Mouse (Mus musculus) common myeloid progenitor, adult 5-6 weeks (primary cell): Measurements from ENCODE around the gene Dgcr2. TPM values are rescaled to one million over a fixed set of nuclear protein-coding genes. Genes with fewer than 3 reads are reported as not detected.

Experiments used
- ATAC-seq: replicated peaks from 2 replicates; pipeline ENCODE4 v1.8.0; 2016; ENCODE audit warnings: low read depth, mild to moderate bottlenecking, moderate TSS enrichment, inconsistent platforms; ENCODE audit not compliant: poor library complexity, severe bottlenecking
- total RNA-seq: library from RNA; stranded (forward); fragments of 200-1000, 187-1606 nt; gene quantifications from 2 replicates; pipeline ENCODE4 v1.2.3, GENCODE M21; 2017

Gene Dgcr2
- total RNA-seq, 1 experiment from 2014 or later = 43.8 TPM

DNA sequence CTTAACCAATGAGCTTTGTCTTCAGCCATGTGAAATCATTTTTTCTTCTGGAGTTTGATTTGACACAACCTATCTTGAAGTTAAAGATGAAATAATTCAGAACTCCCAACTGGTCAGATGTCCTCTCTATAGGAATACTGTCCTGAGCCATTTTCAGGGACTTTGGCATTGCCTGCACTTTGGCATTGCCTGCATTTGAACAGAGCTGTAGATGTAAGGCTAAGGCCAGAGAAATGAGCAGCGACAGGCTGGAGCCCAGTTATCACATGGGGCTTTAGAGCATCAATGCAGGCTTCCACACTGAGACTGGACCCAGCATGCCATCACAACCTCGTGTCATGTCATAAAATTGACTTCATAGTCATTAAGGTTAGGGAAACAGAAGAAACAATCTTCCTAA lies 45.1 kb downstream of the Dgcr2 start:
- no peak for ATAC-seq

DNA sequence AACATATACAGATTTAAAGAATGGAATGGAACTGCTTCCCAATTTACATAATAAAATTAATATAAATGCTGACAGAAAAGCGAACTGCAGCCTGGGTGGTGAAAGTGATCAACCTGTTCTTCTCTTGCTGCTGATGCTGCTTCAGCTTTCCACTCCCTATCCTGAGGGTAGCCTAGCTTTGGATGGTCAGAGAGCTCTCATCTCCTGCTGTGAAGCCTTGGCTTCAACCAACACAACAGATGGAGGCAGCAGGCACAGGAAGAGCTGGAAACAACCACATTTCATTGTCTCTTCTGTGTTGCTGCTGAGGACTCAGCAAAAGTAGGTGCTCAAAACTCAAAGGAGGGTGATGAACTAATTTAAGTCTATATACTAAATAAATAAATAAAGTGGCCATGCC lies 46.5 kb downstream of the Dgcr2 start:
- ATAC-seq = no peak

DNA sequence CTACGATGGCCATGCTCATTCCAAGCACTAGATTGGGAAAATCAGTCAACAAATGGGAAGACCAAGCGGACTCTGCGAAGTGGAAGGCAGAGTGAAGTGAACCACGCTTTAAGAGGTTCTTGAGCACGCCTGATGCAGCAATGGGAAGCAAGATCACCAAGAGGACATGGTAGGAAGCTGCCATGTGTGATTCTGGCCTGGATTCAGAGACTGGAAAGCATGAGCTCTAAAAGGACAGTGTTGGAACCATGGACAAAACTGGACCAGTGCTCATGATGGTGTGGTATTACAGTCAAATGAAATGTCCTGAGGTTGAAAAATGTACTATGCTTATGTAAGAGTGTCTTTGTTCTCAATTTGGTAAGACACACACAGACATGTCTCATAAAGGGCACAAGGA lies 47.0 kb downstream of the Dgcr2 start:
- ATAC-seq = no peak

DNA sequence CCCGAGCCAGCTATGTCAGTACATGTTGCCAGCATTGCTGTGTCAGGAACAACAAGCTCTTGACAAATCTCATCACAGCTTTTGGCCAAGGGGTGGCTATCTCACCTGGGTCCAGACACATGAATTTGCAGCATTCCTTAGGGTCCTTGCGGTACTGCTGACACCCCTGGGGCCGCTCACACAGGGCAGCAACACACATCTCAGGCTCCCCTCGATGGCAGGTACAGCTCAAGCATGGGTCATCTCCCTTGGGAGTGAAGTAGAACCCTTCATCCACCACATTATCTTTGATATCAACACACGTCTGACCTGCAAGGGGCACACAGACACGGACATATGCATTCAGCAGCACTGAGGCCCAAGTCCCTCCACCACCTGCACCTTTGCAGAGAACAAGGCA lies 48.9 kb downstream of the Dgcr2 start:
- ATAC-seq = no peak

DNA sequence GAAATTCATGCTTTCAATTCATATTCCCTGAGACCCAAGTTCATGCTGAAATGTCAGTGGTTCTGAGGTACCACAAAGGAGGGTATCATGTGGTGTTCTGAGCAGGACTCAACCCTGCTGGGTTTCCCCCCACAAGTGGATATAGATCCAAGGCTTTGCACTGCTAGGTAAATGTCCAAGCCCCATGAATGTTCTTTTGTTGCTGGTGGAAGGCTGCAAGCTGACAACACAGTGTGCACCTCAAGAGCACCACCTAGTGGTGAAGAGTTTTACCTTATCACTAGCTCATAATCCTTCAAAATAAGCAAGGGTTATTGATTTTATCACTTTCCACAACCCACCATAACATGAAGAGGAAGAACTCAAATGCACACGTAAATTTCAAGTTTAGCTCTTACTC lies 49.4 kb downstream of the Dgcr2 start:
- ATAC-seq = peak; percentile 70; the same call in 1 of the 2 replicates

DNA sequence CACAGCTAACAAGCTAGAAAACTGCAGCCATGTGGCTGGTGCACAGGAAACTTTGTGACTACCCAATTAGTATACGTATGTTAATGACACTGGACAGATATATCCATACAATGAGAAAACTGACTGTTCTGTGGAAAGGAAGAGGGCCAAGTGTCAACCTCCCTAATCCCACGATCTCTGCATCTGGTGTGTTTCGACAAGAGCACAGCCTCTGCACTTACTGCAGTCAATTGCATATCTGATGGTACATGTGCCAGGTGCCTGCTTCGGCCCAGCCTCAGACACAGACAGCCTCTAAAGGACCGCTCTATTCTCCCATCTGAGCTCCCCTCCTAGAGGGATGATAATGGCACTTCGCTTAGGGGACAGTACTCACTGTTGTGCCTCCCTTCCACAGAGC lies 49.9 kb downstream of the Dgcr2 start:
- ATAC-seq = no peak

DNA sequence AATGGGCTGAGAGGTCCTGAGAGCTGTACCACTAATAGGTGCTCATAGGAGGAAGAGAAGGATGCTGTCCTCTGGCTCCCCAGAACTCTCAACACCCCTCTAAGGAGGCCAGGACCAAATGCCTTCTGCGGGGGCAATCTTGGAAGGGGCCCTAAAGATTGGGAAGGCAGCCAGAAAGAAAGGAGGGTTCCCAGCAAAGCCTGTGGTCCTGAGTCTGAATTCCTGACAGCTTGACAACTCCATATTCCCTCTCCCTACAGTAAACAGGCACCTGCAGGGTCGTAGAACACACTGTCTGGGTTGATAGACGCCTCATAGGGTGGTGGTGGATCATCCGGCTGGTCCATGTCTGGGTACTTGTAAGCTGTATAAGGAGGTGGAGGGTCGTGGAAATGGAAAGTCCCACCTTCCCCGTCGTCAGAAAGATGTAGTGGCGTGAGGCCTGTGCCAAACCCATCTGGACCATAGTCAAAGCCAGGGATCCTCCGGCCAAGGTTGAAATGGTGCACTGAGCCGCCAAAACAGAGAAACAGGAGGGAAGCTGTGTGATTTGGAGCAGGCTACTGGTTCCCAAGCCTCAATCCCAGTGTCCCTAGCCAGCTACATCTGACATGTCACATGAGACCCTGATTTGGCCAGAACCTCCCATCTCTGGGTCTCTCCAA lies 54.5 kb downstream of the Dgcr2 start:
- ATAC-seq = no peak

DNA sequence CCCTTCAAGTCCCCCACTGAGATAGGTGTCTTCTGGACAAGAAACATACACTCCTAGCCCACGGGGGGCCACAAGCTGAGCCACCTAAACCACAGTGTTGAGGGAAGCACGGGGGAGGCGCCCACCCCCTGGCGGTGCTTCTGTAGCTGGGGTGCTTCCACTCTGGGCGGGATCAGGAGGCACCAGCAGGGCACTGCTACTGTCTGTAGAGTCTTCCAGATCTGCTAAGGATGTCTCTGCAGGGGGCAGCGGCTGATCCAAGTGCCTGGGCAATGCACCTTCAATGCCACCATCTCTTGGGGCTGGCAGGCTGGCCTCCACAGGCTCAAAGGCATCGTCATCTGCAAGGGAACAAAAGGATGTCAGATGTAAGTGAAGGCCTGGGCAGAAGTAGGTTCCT lies 55.9 kb downstream of the Dgcr2 start:
- no peak for ATAC-seq

DNA sequence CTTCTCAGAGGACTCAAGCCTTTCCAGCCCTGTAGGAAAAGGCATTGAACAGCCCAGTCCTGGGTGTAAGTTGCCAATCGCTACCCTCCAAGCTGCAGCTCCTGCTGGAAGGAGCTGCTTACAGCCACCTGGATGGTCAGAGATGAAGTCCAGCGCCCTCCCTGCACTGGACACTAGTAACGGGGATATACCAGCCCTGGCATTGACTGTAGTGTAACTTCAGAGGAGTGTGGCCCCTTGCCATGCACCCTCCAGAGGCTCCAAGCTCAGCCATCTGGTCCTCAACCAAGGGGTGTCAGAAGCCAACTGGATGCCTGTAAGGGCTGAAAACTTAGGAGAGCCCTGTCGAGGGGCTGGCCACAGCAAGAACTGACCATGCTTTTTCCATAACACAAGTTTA lies 58.4 kb downstream of the Dgcr2 start:
- ATAC-seq = no peak

DNA sequence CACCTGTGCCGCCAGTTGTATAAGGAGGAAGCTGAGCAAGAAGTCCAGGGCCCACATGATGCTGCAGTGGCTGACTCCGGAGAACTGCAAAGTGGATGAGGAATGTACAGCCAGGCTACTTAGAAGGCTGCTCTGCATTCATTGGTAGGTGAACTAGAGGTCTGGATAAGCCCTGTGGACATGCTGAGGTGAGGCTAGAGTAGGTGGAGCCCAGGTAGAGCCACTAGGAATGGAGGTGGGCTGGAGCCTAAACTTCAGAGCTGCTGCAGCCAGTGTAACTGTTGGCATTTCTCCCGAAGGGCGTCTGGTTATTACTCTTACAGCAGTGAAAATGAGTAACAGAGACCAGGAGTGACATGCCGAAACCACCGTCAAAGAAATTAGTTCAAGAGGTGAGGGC lies 60.3 kb downstream of the Dgcr2 start, which contains the start of gene Car15:
Gene Car15, minus strand, starts transcription at position 314 of the 400 bp plus-strand sequence.
- ATAC-seq = no peak

DNA sequence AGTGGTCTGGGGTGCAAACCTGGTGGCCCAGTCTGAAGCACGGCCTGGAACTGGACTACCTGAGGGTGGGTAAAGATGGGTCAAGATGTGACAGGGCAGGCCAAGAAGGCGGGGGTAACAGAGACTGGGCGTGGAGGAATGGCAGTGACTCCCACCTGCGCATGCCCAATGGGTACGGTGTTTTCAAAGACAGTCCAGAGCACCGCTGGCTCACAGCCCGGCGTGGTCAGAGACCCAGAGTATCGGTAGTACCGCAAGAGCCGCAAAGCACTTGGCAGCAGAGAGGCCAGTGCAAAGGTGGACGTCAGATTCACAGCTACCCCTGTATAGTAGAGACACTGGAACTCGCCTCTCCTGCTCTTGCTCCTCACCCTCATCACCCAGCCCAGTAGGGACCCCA lies 62.9 kb downstream of the Dgcr2 start:
- ATAC-seq = no peak

DNA sequence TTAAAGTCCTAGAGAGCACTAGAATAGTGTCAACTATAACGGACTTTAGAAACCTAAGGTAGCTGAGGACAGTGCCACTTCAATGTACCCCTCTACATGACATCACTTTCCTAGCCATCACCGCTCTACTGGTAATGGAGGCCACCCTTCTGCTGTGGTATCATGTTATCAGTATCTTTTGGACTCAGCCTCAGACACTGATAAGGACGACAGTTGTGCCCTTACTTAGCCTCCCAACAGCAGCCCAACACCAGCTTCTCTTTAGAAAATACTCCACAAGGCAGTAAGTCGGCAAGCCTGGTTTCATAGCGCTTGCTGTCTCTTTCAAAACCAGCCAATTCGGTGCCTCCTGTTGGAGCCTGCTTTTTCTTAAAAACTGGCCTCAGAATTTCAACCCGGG lies 63.8 kb downstream of the Dgcr2 start:
- no peak for ATAC-seq

DNA sequence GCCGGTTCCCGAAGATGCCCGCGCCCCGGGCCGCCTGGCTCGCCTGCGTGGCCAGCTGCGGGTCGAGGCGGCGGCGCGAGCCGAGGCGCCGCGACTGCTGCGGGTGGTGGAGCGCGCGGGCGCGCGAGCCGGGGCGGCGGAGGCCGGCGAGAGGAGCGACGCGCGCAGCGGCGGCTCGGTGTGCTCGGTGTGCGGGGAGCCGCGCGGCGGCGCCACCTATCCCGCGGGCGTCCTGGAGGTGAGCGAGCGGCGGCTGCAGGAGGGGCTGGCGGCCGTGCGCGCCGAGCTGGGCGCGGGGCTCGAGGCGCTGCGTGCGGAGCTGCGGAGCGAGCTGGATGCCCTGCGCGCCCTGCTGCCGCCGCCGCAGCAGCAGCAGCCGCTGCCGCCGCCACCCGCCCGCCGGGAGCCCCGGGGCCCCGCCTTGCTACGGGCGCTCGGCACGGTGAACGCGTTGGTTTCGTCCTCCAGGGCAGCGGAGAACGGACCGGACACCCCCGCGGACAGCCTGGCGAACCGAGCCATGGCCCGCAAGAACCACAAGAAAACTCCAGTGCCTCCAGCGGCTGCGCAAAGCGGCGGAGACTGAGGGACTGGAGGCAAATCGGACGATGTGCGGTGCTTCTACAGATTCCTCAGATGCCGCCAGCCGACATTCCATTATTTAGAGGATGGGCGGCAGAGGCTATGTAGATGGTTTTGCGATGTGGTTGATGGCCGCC lies 64.5 kb downstream of the Dgcr2 start:
- ATAC-seq = no peak

DNA sequence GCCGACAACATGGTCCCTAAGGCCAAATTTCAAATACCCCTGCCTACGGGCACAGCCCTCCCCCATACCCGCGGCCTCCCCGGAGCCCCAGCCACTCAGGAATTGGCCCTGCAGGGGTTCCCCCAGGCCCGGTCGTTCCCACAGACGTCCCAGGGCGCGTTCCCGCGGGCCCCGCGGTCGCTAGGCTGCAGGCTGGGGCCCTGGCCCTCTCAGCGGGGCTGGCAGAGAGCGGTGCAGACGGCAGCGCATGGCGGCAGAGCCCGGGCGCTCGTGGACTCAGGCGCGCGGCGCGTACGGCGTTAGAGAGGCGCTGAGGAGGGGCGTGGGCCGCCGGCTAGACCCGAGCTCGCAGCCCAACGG lies 65.1 kb downstream of the Dgcr2 start:
- ATAC-seq = no peak

DNA sequence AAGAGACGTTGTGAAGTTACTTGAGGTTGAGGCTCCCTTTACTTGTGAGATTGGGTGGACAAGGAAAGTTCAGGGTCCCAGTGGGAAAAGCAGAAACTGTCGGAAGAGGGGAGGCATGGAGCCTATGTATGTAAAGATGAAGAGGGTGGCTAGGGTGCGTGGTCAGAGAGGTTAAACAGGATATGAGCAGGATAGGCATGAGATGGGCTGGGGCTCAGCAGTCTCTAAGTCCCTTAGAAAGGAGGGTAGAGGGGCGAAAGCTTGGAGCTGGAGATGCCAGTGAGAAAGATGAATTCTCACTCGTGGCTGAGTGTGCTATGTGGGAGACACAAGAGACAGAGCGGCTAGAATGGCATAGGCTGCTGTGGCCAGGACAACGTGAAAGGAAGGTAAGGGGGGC lies 65.5 kb downstream of the Dgcr2 start, which contains the start of gene B830017H08Rik:
Gene B830017H08Rik, plus strand, starts transcription at position 301 of the 400 bp plus-strand sequence.
- no peak for ATAC-seq

DNA sequence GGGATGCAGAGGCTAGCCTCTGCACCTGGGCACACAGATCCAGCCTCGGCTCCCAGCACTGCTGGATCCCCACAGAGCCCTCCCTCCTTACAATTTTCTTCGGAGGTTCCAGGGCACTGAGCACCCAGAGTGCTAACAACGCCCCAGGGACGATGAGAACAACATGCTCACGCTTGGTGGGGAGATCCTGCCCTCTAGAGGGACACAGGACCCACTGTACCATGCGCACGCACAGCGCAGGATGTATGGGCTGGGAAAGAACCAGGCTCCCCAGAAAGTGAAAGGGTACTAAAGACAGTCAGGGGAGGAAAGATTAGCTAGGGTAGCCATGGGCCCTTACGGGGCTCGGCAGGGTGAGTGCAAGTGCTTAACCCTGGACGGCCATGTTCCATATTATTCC lies 66.6 kb downstream of the Dgcr2 start:
- peak; percentile 37 for ATAC-seq

DNA sequence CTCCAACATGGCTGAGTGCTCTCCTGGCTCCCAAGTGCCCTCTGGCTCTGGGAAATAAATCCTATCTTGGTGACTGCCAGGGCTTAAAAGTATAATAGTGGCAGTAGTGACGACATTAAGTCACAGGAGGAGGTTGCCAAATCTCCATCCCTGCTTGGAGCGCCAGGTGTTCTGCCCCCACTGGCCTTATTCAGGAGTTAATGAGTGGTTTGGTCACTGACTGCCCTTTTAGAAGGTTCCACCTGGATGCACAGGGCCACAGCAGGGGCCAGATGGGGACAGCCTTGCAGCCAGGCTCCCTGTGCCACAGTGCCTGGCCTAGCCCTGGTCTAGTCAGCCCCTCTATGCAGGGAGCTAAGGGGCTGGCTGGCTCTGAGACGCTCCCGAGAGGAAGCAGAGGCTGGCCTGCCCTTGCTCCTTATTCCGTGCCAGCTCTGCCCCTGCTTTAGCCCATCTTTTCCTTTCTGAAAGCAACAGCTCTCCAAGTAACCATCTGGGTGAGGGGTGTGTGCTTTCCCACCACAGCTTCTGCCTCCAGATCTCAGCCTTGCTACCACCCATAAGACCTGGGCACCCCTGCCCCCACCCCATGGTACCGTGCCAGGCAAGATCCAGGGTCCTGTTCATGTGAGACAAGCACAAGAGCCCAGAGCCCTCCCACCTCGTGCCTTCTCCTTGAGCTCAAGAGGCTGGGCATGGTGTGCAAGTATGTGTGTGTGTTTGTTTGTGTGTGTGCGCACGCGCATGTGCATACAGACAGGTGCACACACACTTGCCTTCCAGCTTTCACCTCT lies 67.8 kb downstream of the Dgcr2 start:
- ATAC-seq = no peak

DNA sequence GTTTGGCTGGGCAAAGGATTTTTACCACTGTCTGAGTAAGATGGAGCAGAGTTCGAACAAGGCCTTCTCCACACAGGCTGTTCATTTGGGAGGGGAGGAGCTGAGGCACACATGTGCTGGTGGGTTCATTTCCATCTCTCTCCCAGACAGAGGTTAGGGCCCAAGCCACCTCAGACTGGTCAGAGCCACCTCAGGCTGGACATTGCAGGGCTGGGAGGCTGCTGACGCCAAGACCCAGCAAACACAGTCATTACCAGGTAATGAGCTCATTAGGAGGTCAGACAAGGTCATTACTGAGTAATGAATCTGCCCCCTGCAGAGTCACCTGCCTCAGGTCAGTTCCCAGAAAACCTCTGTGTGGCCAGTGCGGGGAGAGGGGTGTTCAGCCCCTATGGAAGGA lies 69.5 kb downstream of the Dgcr2 start:
- no peak for ATAC-seq

DNA sequence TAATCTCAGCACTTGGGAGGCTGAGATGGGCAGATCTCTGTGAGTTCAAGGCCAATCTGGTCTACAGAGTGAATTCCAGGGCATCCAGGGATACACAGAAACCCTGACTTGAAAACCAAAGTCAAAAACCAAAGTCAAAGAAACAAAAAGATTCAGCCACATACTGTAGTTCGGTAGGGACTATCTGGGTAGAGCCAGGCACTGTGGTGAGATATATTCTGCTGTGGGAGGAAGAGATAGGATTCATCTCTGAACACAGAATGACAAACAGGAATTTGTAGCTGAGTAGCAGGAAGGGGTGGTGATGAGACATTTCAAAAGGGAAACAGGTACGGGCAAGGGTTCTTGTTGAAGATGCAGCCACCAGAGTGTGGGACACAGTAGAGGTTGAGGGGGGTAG lies 70.1 kb downstream of the Dgcr2 start:
- peak; percentile 69 for ATAC-seq

DNA sequence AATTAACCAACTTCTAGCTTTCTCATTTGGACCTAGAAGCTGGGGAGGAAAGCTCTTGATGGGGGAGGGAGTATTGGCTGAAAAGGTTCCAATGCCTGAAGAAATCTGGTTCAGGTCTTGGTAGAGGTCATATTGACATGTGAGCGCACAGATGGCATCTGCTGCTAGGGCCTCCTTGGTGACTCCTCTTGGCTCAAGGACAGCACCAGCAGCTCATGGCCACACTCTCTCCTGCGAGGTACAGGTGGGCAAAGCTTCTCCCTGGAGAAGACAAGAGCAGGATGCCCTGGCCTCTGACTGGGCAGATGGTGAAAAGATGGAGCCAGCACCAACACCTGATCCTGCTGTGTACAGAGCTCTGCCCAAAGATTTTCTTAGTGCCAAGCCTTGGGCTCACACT lies 71.9 kb downstream of the Dgcr2 start:
- no peak for ATAC-seq

DNA sequence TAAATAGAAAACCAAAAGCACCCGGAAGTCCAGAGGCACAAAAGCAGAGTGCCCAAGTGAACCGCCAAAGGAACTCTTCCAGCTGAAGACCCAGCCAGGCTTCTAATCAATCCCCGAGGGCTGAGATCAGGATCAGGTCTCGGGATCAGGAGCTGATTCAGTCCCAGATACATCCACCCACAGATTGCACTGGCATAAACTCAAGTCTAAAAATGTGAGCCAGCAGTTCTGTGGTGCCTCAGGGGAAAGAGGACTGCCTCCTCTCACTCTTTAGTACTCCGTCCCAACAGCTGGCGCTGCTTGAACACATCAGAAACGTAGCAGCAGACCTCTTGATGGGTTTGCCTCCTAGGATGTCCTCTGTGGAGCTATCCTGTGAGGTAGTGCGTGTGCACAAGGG lies 81.8 kb downstream of the Dgcr2 start:
- ATAC-seq = no peak
